Mouse (Mus musculus): ENCODE data around the gene Tbc1d4.

- TF ChIP-seq CTCF (IDR thresholded peaks at IDR 0.05 in 2 of 3, conservative IDR thresholded peaks at IDR 0.05 in 1 of 3; ENCODE audit: control insufficient read depth in 1 of 3, insufficient read depth in 1 of 3, low read depth in 2 of 3, low read length in 3 of 3, poor library complexity in 1 of 3, severe bottlenecking in 1 of 3) = no peak
- no peak for TF ChIP-seq MXI1 (IDR thresholded peaks at IDR 0.05; ENCODE audit: low read depth, low read length)
- TF ChIP-seq ZC3H11A (IDR thresholded peaks at IDR 0.05; ENCODE audit: low read depth, low read length) = no peak
- no peak for TF ChIP-seq NELFE (IDR thresholded peaks at IDR 0.05; ENCODE audit: low read depth, low read length)
- TF ChIP-seq ZKSCAN1 (IDR thresholded peaks at IDR 0.05; ENCODE audit: low read depth, low read length) = no peak
- no peak for TF ChIP-seq SMC3 (IDR thresholded peaks at IDR 0.05; ENCODE audit: low read depth, low read length)
- no peak for TF ChIP-seq POLR2A (IDR thresholded peaks at IDR 0.05; ENCODE audit: control insufficient read depth in 1 of 2, insufficient read depth in 1 of 2, low read depth in 1 of 2, low read length in 2 of 2, poor library complexity in 1 of 2)
- TF ChIP-seq MEF2A (IDR thresholded peaks at IDR 0.05; ENCODE audit: extremely low read depth, insufficient replicate concordance, low read depth, low read length, poor library complexity, severe bottlenecking) = no peak
- TF ChIP-seq GABPA (IDR thresholded peaks at IDR 0.05; ENCODE audit: low read depth, low read length) = no peak
- no peak for TF ChIP-seq E2F4 (IDR thresholded peaks at IDR 0.05; ENCODE audit: borderline replicate concordance, low read depth, low read length)
- no peak for TF ChIP-seq NRF1 (IDR thresholded peaks at IDR 0.05; ENCODE audit: insufficient read depth, low read depth, low read length, poor library complexity, severe bottlenecking)
- TF ChIP-seq POLR2AphosphoS2 (IDR thresholded peaks at IDR 0.05; ENCODE audit: low read length) = no peak
- no peak for TF ChIP-seq GATA1 (IDR thresholded peaks at IDR 0.05; ENCODE audit: low read depth, low read length)
Observed at GRCm38 (mm10) chr14:101597096-101597715, 11.8 kb downstream of the Tbc1d4 start.

Measured in MEL (cell line).